Mouse (Mus musculus) G1E-ER4 (cell line): ENCODE data around the gene Itga6. TPM values are rescaled to one million over a fixed set of nuclear protein-coding genes. Genes with fewer than 3 reads are reported as not detected.

Experiments used
- GATA1 ChIP-seq: IDR thresholded peaks from one replicate; pipeline ENCODE4 v1.8.0; 2012; ENCODE audit warnings: low read length, inconsistent platforms
- polyA plus RNA-seq: library from polyadenylated mRNA; stranded (reverse); fragments of >175 nt; gene quantifications from 2 replicates; pipeline ENCODE4 v1.2.3, GENCODE M21; 2012

Gene Itga6
- polyA plus RNA-seq, result 0.08 and 0.10 TPM in 2 replicates

DNA sequence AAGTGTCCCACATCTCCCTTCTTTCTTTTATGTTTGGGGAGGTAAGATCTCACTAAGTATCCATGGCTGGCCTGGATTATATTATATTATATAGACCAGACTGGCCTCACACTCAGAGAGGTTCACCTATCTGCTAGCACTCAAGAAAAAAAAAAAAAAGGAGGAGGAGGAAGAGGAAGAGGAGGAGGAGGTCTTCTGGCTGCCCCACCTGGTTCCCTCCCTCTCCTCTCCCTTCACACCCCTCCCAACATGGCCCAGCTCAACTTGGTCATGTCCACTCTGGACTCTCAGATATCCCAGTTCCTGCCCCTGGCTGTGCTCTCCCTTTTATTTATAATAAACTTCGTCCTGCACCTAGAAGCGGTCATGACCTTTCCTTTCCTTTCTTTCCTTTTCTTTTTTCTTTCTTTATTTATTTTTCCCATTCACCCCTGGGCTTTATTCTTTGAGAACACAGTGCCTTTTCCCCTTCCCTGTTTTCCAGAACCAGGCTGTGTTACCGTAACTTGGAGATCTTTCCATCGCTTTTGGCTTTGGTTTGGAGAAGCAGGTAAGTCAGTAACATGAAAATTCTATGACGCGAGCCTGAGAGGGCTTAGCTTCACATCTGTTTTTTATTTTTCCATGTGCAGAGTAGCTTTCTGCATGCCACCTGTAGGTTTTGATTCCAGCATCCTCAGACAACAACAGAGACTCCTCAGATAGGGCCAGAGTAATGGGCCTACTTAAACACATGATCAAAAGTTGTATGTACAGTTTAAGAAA is at the start of gene Itga6:
Itga6 (plus strand) TSS at position 7 of the 765 bp plus-strand sequence.
- no peak for TF ChIP-seq GATA1

DNA sequence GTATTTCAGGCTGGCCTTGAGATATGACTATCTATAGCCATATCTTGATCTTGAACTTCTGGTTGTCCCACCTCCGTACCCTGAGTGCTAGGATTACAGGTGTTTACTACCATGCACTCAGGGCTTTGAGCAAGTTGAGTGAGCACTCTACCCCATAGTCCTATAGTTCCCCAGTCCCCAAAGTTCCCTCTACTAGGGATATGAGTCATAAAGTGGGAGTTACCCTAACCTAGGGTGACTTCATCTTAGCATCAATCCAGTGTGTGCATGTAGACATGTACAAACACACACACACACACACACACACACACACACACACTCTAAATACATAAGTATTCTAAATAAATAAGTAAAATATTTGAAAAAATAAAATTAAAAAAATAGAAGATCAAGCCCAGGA is 48.6 kb upstream of the Itga6 start:
- TF ChIP-seq GATA1, result no peak

- no peak for TF ChIP-seq GATA1
These were observed 47.7 kb upstream of the Itga6 start for GRCm38 (mm10) chr2:71697408-71698336.

DNA sequence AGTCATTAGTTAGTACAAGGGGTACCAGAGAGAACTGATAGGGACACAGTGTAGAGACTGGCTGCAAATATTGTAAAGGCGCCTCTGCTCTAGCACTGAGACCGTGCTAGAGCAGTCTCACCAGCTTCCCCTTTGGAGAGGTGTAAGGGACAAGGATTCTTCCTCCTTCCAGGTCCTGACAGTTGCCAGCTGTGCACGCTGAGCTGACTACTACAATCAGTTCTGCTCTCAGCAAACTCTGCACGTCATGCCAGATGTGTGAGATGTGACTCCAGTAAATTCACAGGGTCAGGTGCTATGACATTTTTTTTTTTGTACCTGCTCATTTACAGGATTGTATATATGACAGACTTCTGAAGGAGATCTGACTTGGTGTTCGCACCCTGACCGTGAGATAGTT is 47.0 kb upstream of the Itga6 start:
- no peak for TF ChIP-seq GATA1

- TF ChIP-seq GATA1, result no peak
These were observed 46.5 kb upstream of the Itga6 start for GRCm38 (mm10) chr2:71698942-71699341.

DNA sequence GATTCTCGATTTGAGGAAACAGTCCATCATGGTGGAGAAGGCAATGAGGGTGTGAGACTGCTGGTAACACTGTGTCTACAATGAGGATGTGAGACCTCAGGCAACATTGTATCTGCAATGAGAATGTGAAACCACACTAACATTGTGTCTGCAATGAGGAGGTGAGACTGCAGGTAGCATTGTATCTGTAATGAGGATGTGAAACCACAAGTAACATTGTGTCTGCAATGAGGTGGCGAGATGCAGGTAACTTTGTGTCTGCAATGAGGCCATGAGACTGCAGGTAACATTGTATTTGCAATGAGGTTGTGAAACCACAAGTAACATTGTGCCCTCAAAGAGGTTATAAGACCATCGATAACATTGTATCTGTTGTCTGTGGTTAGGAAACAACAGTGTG is 44.1 kb upstream of the Itga6 start:
- no peak for TF ChIP-seq GATA1

GRCm38 (mm10) chr2:71704309-71704708 is 41.1 kb upstream of the Itga6 start:
- no peak for TF ChIP-seq GATA1

GRCm38 (mm10) chr2:71708886-71709285 is 36.5 kb upstream of the Itga6 start:
- no peak for TF ChIP-seq GATA1

- TF ChIP-seq GATA1, result no peak
These were observed 33.8 kb upstream of the Itga6 start for GRCm38 (mm10) chr2:71711640-71712039.

- TF ChIP-seq GATA1, result no peak
These were observed 31.0 kb upstream of the Itga6 start for GRCm38 (mm10) chr2:71714416-71714815.

GRCm38 (mm10) chr2:71719005-71719386 is 26.4 kb upstream of the Itga6 start:
- no peak for TF ChIP-seq GATA1

GRCm38 (mm10) chr2:71719387-71720034 is 25.9 kb upstream of the Itga6 start:
- no peak for TF ChIP-seq GATA1

- TF ChIP-seq GATA1, result no peak
These were observed 22.5 kb upstream of the Itga6 start for GRCm38 (mm10) chr2:71722913-71723312.

DNA sequence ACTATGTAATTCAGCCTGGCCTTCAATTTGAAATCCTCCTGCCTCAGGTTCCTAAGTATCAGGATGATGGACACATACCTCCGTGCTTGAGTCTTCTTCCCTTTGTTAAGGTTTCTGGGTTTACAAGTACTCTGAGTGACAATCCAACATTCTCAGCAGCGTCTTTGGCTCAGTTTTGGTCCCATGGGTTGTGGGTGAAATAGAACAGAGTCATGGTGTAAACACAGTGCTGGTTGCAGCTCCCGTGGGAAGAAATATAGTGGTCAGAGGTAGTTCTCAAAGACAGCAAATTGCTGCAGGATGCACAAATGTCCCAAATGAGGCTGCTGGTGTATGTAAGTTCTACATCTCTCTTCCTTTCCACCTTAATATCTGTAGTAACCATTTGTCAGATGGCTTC is 21.8 kb upstream of the Itga6 start:
- no peak for TF ChIP-seq GATA1

- no peak for TF ChIP-seq GATA1
These were observed 21.4 kb upstream of the Itga6 start for GRCm38 (mm10) chr2:71724028-71724427.

GRCm38 (mm10) chr2:71725446-71725845 is 20.0 kb upstream of the Itga6 start:
- TF ChIP-seq GATA1, result no peak
